Mouse (Mus musculus) MEL (cell line): ENCODE measurements around the gene Maml1.

Experiments
- CTCF ChIP-seq, 3 experiments: IDR thresholded peaks in 2 of 3; conservative IDR thresholded peaks in 1 of 3; 2 replicates each; pipeline ENCODE4 v1.5.1; 2011 to 2012; ENCODE audit warnings: low read length in 3 of 3, low read depth in 2 of 3, mild to moderate bottlenecking in 2 of 3, improper control_type of control experiment in 1 of 3, inconsistent platforms in 1 of 3, mixed read lengths in 1 of 3, moderate library complexity in 1 of 3; ENCODE audit not compliant: control insufficient read depth in 1 of 3, insufficient read depth in 1 of 3, poor library complexity in 1 of 3, severe bottlenecking in 1 of 3
- EP300 ChIP-seq, 2 experiments: IDR thresholded peaks; 2 replicates each; pipeline ENCODE4 v1.6.1; 2011; ENCODE audit warnings: improper control_type of control experiment in 2 of 2, low read length in 2 of 2, low read depth in 1 of 2, mild to moderate bottlenecking in 1 of 2
- GATA1 ChIP-seq: IDR thresholded peaks from 2 replicates; pipeline ENCODE4 v1.6.1; 2011; ENCODE audit warnings: low read depth, low read length, improper control_type of control experiment
- KAT2A ChIP-seq: conservative IDR thresholded peaks from 2 replicates; pipeline ENCODE4 v1.6.1; 2012; ENCODE audit warnings: low read depth, low read length, improper control_type of control experiment, inconsistent platforms
- POLR2A ChIP-seq, 2 experiments: IDR thresholded peaks; 2 replicates each; pipeline ENCODE4 v1.6.1; 2011 to 2012; ENCODE audit warnings: low read length in 2 of 2, mild to moderate bottlenecking in 2 of 2, control low read depth in 1 of 2, improper control_type of control experiment in 1 of 2, low read depth in 1 of 2, moderate library complexity in 1 of 2; ENCODE audit not compliant: control insufficient read depth in 1 of 2, insufficient read depth in 1 of 2, poor library complexity in 1 of 2

- TF ChIP-seq CTCF (IDR thresholded peaks at IDR 0.05 in 2 of 3, conservative IDR thresholded peaks at IDR 0.05 in 1 of 3; ENCODE audit: control insufficient read depth in 1 of 3, insufficient read depth in 1 of 3, low read depth in 2 of 3, low read length in 3 of 3, poor library complexity in 1 of 3, severe bottlenecking in 1 of 3) (no peak), KAT2A (no peak), EP300 (IDR thresholded peaks at IDR 0.05; ENCODE audit: low read depth in 1 of 2, low read length in 2 of 2) (no peak), POLR2A (IDR thresholded peaks at IDR 0.05; ENCODE audit: control insufficient read depth in 1 of 2, insufficient read depth in 1 of 2, low read depth in 1 of 2, low read length in 2 of 2, poor library complexity in 1 of 2) (no peak), GATA1 (no peak)
Observed at GRCm38 (mm10) chr11:50303406-50303805, 11.3 kb upstream of the Maml1 start.
